Mouse (Mus musculus) skeletal muscle tissue, adult 2 months (tissue): ENCODE results near the gene Ak1.

Experiments used
- DNase-seq: peaks from one replicate; pipeline ENCODE4 v3.0.0-alpha.2; 2012; ENCODE audit warnings: low read depth, low spot score

Ak1 gene

GRCm38 (mm10) chr2:32601417-32602065 is 20.0 kb upstream of the Ak1 start:
- DNase-seq = no peak

- peak; percentile 75 for DNase-seq
Observed at GRCm38 (mm10) chr2:32602600-32603054, 18.9 kb upstream of the Ak1 start.

GRCm38 (mm10) chr2:32604631-32605030 is 16.9 kb upstream of the Ak1 start:
- no peak for DNase-seq

- DNase-seq = peak; percentile 78
Observed at GRCm38 (mm10) chr2:32606161-32607142, 15.1 kb upstream of the Ak1 start.

- no peak for DNase-seq
Observed at GRCm38 (mm10) chr2:32607262-32607947, 14.2 kb upstream of the Ak1 start.

GRCm38 (mm10) chr2:32608141-32608777 is 13.3 kb upstream of the Ak1 start:
- DNase-seq = peak; percentile 91

GRCm38 (mm10) chr2:32608778-32609435 is 12.7 kb upstream of the Ak1 start:
- DNase-seq = no peak

- no peak for DNase-seq
Observed at GRCm38 (mm10) chr2:32610610-32611229, 10.8 kb upstream of the Ak1 start.

- DNase-seq = no peak
Observed at GRCm38 (mm10) chr2:32612274-32612673, 9.3 kb upstream of the Ak1 start.

GRCm38 (mm10) chr2:32617109-32617508 is 4.4 kb upstream of the Ak1 start:
- no peak for DNase-seq

- no peak for DNase-seq
Observed at GRCm38 (mm10) chr2:32617601-32618000, 4.0 kb upstream of the Ak1 start.

- DNase-seq = no peak
Observed at GRCm38 (mm10) chr2:32618051-32618450, 3.5 kb upstream of the Ak1 start.

GRCm38 (mm10) chr2:32620682-32621516 is 659 bp upstream of the Ak1 start:
- DNase-seq = no peak

GRCm38 (mm10) chr2:32624111-32624748 is 2.7 kb downstream of the Ak1 start:
- no peak for DNase-seq

- peak; percentile 94 for DNase-seq
Observed at GRCm38 (mm10) chr2:32625212-32625872, 3.8 kb downstream of the Ak1 start.

- peak; percentile 97 for DNase-seq
Observed at GRCm38 (mm10) chr2:32625873-32626694, 4.5 kb downstream of the Ak1 start.

- DNase-seq = no peak
Observed at GRCm38 (mm10) chr2:32627266-32628043, 5.9 kb downstream of the Ak1 start.
